Mouse (Mus musculus): Measurements from ENCODE around the gene Pctp. TPM values are rescaled to one million over a fixed set of nuclear protein-coding genes. Genes with fewer than 3 reads are reported as not detected.

Gene Pctp
- 6.2 and 11.4 TPM in 2 replicates for polyA plus RNA-seq (2012; ENCODE audit: insufficient read depth, insufficient read length, missing spikeins)

GRCm38 (mm10) chr11:90002231-90002986 is at the start of gene Pctp:
Gene Pctp, minus strand, starts transcription at chr11:90002894.
- peaks cover 3% of the 10 kb centered on the region; the same call in 1 of the 2 replicates for H3K4me1 ChIP-seq (ENCODE audit: control insufficient read depth, insufficient read depth, insufficient read length, low read length)
- H3K27ac ChIP-seq (replicated peaks; ENCODE audit: low read depth, low read length), result peak within 1 kb of the TSS; percentile 63; the same call in 1 of the 2 replicates
- peak within 1 kb of the TSS; percentile 73 for H3K4me3 ChIP-seq (ENCODE audit: insufficient read depth, low read depth, low read length)

DNA sequence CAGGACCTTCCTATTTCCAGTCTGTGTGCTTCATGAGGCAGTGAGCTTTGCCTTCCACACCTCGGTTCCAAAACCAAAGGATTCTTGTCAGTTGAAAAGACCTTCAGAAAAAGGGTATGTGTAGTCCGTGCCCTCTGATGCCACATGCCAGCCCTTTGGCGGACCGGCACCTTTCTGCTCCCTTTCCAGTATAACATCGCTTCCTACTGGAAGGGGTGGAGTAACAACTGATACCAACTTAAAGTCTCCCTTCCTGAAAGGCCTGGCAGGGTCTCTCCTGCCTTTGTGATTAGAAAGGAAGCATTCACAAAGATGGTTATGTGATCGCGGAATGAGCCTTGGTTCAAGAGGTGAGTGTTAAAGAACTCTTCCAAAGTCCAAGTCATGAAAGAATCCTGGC is 47.3 kb upstream of the Pctp start:
- peaks cover 6% of the 10 kb centered on the region; the same call in 1 of the 2 replicates for H3K4me1 ChIP-seq (ENCODE audit: control insufficient read depth, insufficient read depth, insufficient read length, low read length)
- no peak overlapping the region for H3K4me3 ChIP-seq (ENCODE audit: insufficient read depth, low read depth, low read length)
- no peak overlapping the region for H3K27ac ChIP-seq (replicated peaks; ENCODE audit: low read depth, low read length)

DNA sequence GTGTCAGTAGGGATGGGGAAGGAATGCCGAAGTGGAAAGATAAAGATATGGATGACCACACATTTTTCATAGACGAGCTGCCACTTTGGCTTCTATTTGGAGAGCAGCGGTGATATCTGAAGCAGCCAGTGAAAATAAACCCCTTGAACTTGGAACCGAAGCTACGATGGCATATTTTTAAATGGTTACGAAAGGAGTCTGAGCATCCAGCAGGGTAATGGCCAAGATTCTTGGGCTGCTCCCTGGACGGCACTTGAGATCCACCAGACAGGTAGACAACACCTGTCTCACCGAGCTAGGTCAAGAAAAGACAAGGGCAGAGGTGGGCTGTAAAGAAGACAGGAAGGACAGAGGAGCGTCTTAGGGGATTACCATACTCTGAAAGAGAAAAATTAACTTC is 44.6 kb upstream of the Pctp start:
- H3K4me1 ChIP-seq (ENCODE audit: control insufficient read depth, insufficient read depth, insufficient read length, low read length), result no peaks in the 10 kb centered on the region
- no peak overlapping the region for H3K4me3 ChIP-seq (ENCODE audit: insufficient read depth, low read depth, low read length)
- no peak overlapping the region for H3K27ac ChIP-seq (replicated peaks; ENCODE audit: low read depth, low read length)

- Histone ChIP-seq H3K27ac (replicated peaks; ENCODE audit: low read depth, low read length) (no peak overlapping the region), H3K4me1 (ENCODE audit: control insufficient read depth, insufficient read depth, insufficient read length, low read length) (no peaks in the 10 kb centered on the region), H3K4me3 (ENCODE audit: insufficient read depth, low read depth, low read length) (no peak overlapping the region)
Observed at GRCm38 (mm10) chr11:90046211-90046610, 43.5 kb upstream of the Pctp start.

DNA sequence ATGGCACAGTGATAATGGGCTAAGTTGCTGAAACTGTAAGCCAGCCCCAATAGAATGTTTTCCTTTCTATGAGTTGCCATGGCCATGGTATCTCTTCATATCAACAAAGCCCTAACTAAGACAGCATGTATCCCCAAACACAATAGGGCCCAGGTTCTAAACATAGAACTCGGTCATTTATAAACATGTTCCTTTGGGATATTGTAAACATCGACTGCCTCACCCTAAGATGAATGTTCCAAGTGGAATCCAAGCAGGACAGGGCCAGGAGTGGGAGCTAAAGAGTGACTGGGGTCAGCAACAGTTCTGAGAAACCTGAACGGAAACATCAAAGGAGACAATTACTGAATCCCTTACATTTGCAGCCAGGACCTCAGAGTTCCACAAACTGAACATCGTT is 41.8 kb upstream of the Pctp start:
- no peak overlapping the region for H3K27ac ChIP-seq (replicated peaks; ENCODE audit: low read depth, low read length)
- H3K4me1 ChIP-seq (ENCODE audit: control insufficient read depth, insufficient read depth, insufficient read length, low read length), result no peaks in the 10 kb centered on the region
- no peak overlapping the region for H3K4me3 ChIP-seq (ENCODE audit: insufficient read depth, low read depth, low read length)

GRCm38 (mm10) chr11:90038022-90038421 is 35.3 kb upstream of the Pctp start:
- Histone ChIP-seq H3K4me3 (ENCODE audit: insufficient read depth, low read depth, low read length) (no peak overlapping the region), H3K4me1 (ENCODE audit: control insufficient read depth, insufficient read depth, insufficient read length, low read length) (no peaks in the 10 kb centered on the region), H3K27ac (replicated peaks; ENCODE audit: low read depth, low read length) (no peak overlapping the region)

DNA sequence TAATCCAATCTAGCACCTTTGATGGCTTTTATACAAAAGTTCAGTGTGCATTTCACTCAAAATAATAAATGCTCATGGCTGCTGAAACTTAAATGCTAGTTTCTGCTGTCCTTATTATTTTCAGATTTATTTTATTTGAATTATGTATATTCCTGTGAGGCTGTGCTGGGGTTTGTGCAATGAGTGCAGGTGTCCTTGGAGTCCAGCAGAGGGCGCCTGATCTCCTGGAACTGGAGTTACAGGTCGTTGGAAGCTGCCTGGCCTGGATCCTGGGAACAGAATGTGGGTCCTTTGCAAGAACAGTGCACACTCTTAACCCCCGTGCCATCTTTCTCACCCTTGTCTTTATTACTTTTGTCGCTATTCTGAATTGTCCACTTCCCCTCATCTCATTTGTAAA is 33.7 kb upstream of the Pctp start:
- H3K27ac ChIP-seq (replicated peaks; ENCODE audit: low read depth, low read length), result no peak overlapping the region
- H3K4me1 ChIP-seq (ENCODE audit: control insufficient read depth, insufficient read depth, insufficient read length, low read length), result no peaks in the 10 kb centered on the region
- no peak overlapping the region for H3K4me3 ChIP-seq (ENCODE audit: insufficient read depth, low read depth, low read length)

- Histone ChIP-seq H3K4me1 (ENCODE audit: control insufficient read depth, insufficient read depth, insufficient read length, low read length) (no peaks in the 10 kb centered on the region), H3K4me3 (ENCODE audit: insufficient read depth, low read depth, low read length) (no peak overlapping the region), H3K27ac (replicated peaks; ENCODE audit: low read depth, low read length) (no peak overlapping the region)
Observed at GRCm38 (mm10) chr11:90035532-90035931, 32.8 kb upstream of the Pctp start.

- H3K4me1 ChIP-seq (ENCODE audit: control insufficient read depth, insufficient read depth, insufficient read length, low read length), result peaks cover 3% of the 10 kb centered on the region; the same call in 1 of the 2 replicates
- H3K4me3 ChIP-seq (ENCODE audit: insufficient read depth, low read depth, low read length), result no peak overlapping the region
- H3K27ac ChIP-seq (replicated peaks; ENCODE audit: low read depth, low read length), result no peak overlapping the region
Observed at GRCm38 (mm10) chr11:90034646-90035045, 32.0 kb upstream of the Pctp start.

GRCm38 (mm10) chr11:90033442-90033841 is 30.7 kb upstream of the Pctp start:
- Histone ChIP-seq H3K27ac (replicated peaks; ENCODE audit: low read depth, low read length) (no peak overlapping the region), H3K4me1 (ENCODE audit: control insufficient read depth, insufficient read depth, insufficient read length, low read length) (peaks cover 5% of the 10 kb centered on the region; the same call in 1 of the 2 replicates), H3K4me3 (ENCODE audit: insufficient read depth, low read depth, low read length) (peak overlapping the region; percentile 21; the same call in 1 of the 2 replicates)

GRCm38 (mm10) chr11:90032807-90033206 is 30.1 kb upstream of the Pctp start:
- peak overlapping the region; percentile 21; the same call in 1 of the 2 replicates for H3K4me3 ChIP-seq (ENCODE audit: insufficient read depth, low read depth, low read length)

DNA sequence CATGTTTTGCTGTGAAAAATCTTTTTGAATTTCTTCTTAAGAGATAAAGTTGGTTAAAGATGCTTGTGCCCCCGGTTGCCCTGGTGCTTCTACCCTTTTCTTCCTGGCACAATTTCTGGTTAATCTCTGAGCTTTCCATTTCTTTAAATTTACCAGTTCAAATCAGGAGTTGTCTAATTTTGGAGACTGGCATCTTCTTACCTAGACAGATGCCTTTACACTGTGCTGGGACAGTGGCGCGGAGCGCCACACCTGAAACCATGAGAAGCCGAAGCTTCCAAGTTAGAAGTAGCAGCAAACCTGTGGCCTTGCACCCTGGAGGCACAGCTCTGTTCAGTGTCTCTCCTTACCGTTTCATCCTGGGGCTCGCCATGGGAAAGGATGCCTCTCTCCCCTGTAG is 28.4 kb upstream of the Pctp start:
- Histone ChIP-seq H3K4me3 (ENCODE audit: insufficient read depth, low read depth, low read length) (peak overlapping the region; percentile 47), H3K27ac (replicated peaks; ENCODE audit: low read depth, low read length) (no peak overlapping the region), H3K4me1 (ENCODE audit: control insufficient read depth, insufficient read depth, insufficient read length, low read length) (peaks cover 5% of the 10 kb centered on the region; the same call in 1 of the 2 replicates)

More at GRCm38 (mm10) chr11:90032807-90033206, 30.1 kb upstream of the Pctp start:
- Histone ChIP-seq H3K4me1 (ENCODE audit: control insufficient read depth, insufficient read depth, insufficient read length, low read length) (peaks cover 5% of the 10 kb centered on the region; the same call in 1 of the 2 replicates), H3K27ac (replicated peaks; ENCODE audit: low read depth, low read length) (no peak overlapping the region)

DNA sequence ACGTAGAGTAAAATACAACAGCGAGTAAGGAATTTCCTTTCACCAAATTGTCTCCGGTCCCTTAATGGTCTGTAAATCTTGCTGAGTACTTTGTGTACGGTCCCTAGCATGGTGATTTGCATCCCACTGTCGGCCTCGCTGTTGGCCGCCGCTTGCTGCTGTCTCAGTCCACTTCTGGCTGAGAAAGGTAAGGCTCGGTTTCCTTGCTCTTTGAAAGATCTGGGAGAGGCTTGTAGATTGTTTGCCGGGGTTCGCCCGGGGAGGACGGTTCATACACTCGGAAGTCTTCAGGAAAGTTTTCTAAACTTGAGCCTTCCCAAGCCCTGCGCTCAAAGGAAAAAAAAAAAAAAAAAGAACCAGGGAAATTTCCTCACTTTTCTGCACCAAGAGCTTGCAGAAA is 27.9 kb upstream of the Pctp start:
- Histone ChIP-seq H3K27ac (replicated peaks; ENCODE audit: low read depth, low read length) (no peak overlapping the region), H3K4me1 (ENCODE audit: control insufficient read depth, insufficient read depth, insufficient read length, low read length) (peaks cover 5% of the 10 kb centered on the region; the same call in 1 of the 2 replicates), H3K4me3 (ENCODE audit: insufficient read depth, low read depth, low read length) (peak overlapping the region; percentile 47)

- H3K4me1 ChIP-seq (ENCODE audit: control insufficient read depth, insufficient read depth, insufficient read length, low read length), result peaks cover 5% of the 10 kb centered on the region; the same call in 1 of the 2 replicates
- H3K27ac ChIP-seq (replicated peaks; ENCODE audit: low read depth, low read length), result no peak within 1 kb of the TSS
- peak within 1 kb of the TSS; percentile 51 for H3K4me3 ChIP-seq (ENCODE audit: insufficient read depth, low read depth, low read length)
Observed at GRCm38 (mm10) chr11:90029841-90030398, 27.2 kb upstream of the Pctp start, which contains the start of gene Tmem100. Gene Tmem100, plus strand, starts transcription at chr11:90030348.

DNA sequence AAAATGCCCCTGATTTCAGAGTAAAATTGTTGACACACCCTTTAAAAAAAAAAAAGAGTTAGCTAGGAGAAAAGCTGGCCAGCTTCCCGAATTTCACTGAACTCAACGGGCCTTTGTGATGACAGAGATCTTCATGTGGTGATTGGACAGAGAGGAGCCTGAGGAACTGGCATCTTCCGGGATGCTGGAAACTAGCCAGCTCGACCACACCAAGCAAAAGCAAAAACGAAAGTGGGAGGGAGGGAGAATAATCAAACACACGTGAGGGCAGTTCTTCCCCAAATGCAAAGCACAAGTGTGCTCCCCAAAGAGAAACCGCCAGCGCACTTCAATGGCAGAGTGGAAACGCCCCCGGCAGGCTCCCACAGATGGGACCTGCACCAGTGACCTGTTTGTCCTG is 26.7 kb upstream of the Pctp start:
- peak overlapping the region; percentile 51 for H3K4me3 ChIP-seq (ENCODE audit: insufficient read depth, low read depth, low read length)
- peaks cover 5% of the 10 kb centered on the region; the same call in 1 of the 2 replicates for H3K4me1 ChIP-seq (ENCODE audit: control insufficient read depth, insufficient read depth, insufficient read length, low read length)
- H3K27ac ChIP-seq (replicated peaks; ENCODE audit: low read depth, low read length), result no peak overlapping the region
